Mouse (Mus musculus) thymus, postnatal 10 days (tissue): ENCODE data around the gene Kdelr3.

ENCODE experiments used
- DNase-seq, 2 experiments: peaks; one replicate each; pipeline ENCODE4 v3.0.0; 2021; ENCODE audit warnings: low spot score in 2 of 2

The Kdelr3 gene

GRCm38 (mm10) chr15:79511553-79512320 lies 4.5 kb upstream of the Kdelr3 start:
- DNase-seq: peak; percentile 12 to 47

- peak; percentile 8 to 20 for DNase-seq
Measured at GRCm38 (mm10) chr15:79513940-79514339, 2.3 kb upstream of the Kdelr3 start.

- DNase-seq: no peak
Measured at GRCm38 (mm10) chr15:79517710-79518109, 1.5 kb downstream of the Kdelr3 start.

- no peak for DNase-seq
Measured at GRCm38 (mm10) chr15:79518571-79518970, 2.4 kb downstream of the Kdelr3 start.

- DNase-seq: no peak
Measured at GRCm38 (mm10) chr15:79519400-79520220, 3.4 kb downstream of the Kdelr3 start.

- no peak for DNase-seq
Measured at GRCm38 (mm10) chr15:79525564-79525963, 9.4 kb downstream of the Kdelr3 start.

GRCm38 (mm10) chr15:79525979-79526768 lies 10.0 kb downstream of the Kdelr3 start:
- no peak for DNase-seq

- no peak for DNase-seq
Measured at GRCm38 (mm10) chr15:79527192-79527591, 11.0 kb downstream of the Kdelr3 start.

GRCm38 (mm10) chr15:79527991-79528639 lies 11.9 kb downstream of the Kdelr3 start:
- DNase-seq: no peak

- no peak for DNase-seq
Measured at GRCm38 (mm10) chr15:79529935-79530334, 13.7 kb downstream of the Kdelr3 start.

- no peak for DNase-seq
Measured at GRCm38 (mm10) chr15:79533796-79534195, 17.6 kb downstream of the Kdelr3 start.

GRCm38 (mm10) chr15:79543968-79544367 lies 27.8 kb downstream of the Kdelr3 start:
- DNase-seq: no peak

GRCm38 (mm10) chr15:79545496-79545895 lies 29.3 kb downstream of the Kdelr3 start:
- no peak for DNase-seq

- DNase-seq: no peak
Measured at GRCm38 (mm10) chr15:79545921-79546399, 29.7 kb downstream of the Kdelr3 start.

GRCm38 (mm10) chr15:79546410-79547288 lies 30.4 kb downstream of the Kdelr3 start, which contains the start of gene Ddx17:
Ddx17 (minus strand) TSS chr15:79546741.
- peak; percentile 93 to 98 for DNase-seq

GRCm38 (mm10) chr15:79547289-79547820 lies 31.1 kb downstream of the Kdelr3 start:
- DNase-seq: no peak

GRCm38 (mm10) chr15:79548226-79548625 lies 32.0 kb downstream of the Kdelr3 start:
- DNase-seq: no peak

- DNase-seq: no peak
Measured at GRCm38 (mm10) chr15:79552566-79552965, 36.4 kb downstream of the Kdelr3 start.

- no peak for DNase-seq
Measured at GRCm38 (mm10) chr15:79559649-79560048, 43.4 kb downstream of the Kdelr3 start.

- no peak for DNase-seq
Measured at GRCm38 (mm10) chr15:79562417-79562816, 46.2 kb downstream of the Kdelr3 start.
